Mouse (Mus musculus) C2C12 (cell line): ENCODE data around the gene Ryr3.

Experiments used
- CEBPB ChIP-seq: IDR thresholded peaks from one replicate; pipeline ENCODE4 v1.6.1; 2011; ENCODE audit warnings: low read depth, mild to moderate bottlenecking, control low read depth, moderate library complexity
- CTCF ChIP-seq: IDR thresholded peaks from one replicate; pipeline ENCODE4 v1.5.1; 2011; ENCODE audit not compliant: control insufficient read depth, insufficient read depth, insufficient read length
- MYOD1 ChIP-seq: IDR thresholded peaks from one replicate; pipeline ENCODE4 v1.6.1; 2011; ENCODE audit warnings: low read depth; ENCODE audit not compliant: control insufficient read depth, insufficient read length
- USF1 ChIP-seq: IDR thresholded peaks from one replicate; pipeline ENCODE4 v1.6.1; 2011; ENCODE audit warnings: low read depth, mild to moderate bottlenecking, control low read depth, moderate library complexity

GRCm38 (mm10) chr2:113123476-113123875 is 93.4 kb downstream of the Ryr3 start:
- no peak for TF ChIP-seq CTCF
- TF ChIP-seq CEBPB: no peak
- TF ChIP-seq MYOD1: no peak
- TF ChIP-seq USF1: no peak
